Mouse (Mus musculus) neural tube, embryonic 12.5 days (tissue): ENCODE measurements at regions not wholly inside any gene's neighbourhood (a gene's known extent, or its start where the extent isn't known, plus 50 kb on each side); places are given as distances from the start of the nearest gene placed in this dataset.

Source experiments
- ATAC-seq: fragments of 200-750 bp; cut with Nextera tagmentation; 2 replicates; pipeline ENCODE4 v1.8.0; 2017; ENCODE audit warnings: low read depth, mild to moderate bottlenecking, moderate TSS enrichment, moderate library complexity; ENCODE audit not compliant: low FRiP score
- H3K27ac ChIP-seq: fragments of 300-500 bp; sonication (generic); 2 replicates; pipeline ENCODE4 v1.5.1; 2016
- H3K27me3 ChIP-seq: fragments of 300-500 bp; sonication (generic); replicated peaks from 2 replicates; pipeline ENCODE4 v1.6.1; 2016; ENCODE audit warnings: mild to moderate bottlenecking
- H3K36me3 ChIP-seq: fragments of 300-500 bp; sonication (generic); 2 replicates; pipeline ENCODE4 v1.6.1; 2016; ENCODE audit warnings: mild to moderate bottlenecking
- H3K4me1 ChIP-seq: fragments of 300-500 bp; sonication (generic); 2 replicates; pipeline ENCODE4 v1.6.1; 2016
- H3K4me2 ChIP-seq: fragments of 300-500 bp; sonication (generic); replicated peaks from 2 replicates; pipeline ENCODE4 v1.6.1; 2016; ENCODE audit warnings: mild to moderate bottlenecking
- H3K4me3 ChIP-seq: fragments of 300-500 bp; sonication (generic); 2 replicates; pipeline ENCODE4 v1.5.1; 2016
- H3K9ac ChIP-seq: fragments of 300-500 bp; sonication (generic); 2 replicates; pipeline ENCODE4 v1.6.1; 2016; ENCODE audit warnings: mild to moderate bottlenecking
- H3K9me3 ChIP-seq: fragments of 300-500 bp; sonication (generic); 2 replicates; pipeline ENCODE4 v1.6.1; 2016; ENCODE audit warnings: mild to moderate bottlenecking
- WGBS: fragments of 180-500 bp; shearing (Covaris S2); methylation state at CpG from one replicate; pipeline ENCODE4 v1.1.7; 2016; 5-methylcytosine and 5-hydroxymethylcytosine counted together

- Histone ChIP-seq H3K4me3 (no peak overlapping the region), H3K4me2 (no peak overlapping the region), H3K36me3 (no peaks in the 10 kb centered on the region), H3K27ac (no peak overlapping the region), H3K9me3 (peaks cover 12% of the 10 kb centered on the region; the same call in 1 of the 2 replicates), H3K9ac (no peak overlapping the region), H3K27me3 (no peaks in the 10 kb centered on the region), H3K4me1 (no peaks in the 10 kb centered on the region)
- no peak for ATAC-seq
- WGBS, result 55% methylated on average over 4 of the region's 4 CpGs
Measured at GRCm38 (mm10) chr13:28898900-28899299, 54.6 kb downstream of the Sox4 start.

GRCm38 (mm10) chr13:28892896-28893295 is 60.6 kb downstream of the Sox4 start:
- Histone ChIP-seq H3K27me3 (no peaks in the 10 kb centered on the region), H3K4me1 (no peaks in the 10 kb centered on the region), H3K4me3 (no peak overlapping the region), H3K9me3 (peaks cover 12% of the 10 kb centered on the region; the same call in 1 of the 2 replicates), H3K9ac (no peak overlapping the region), H3K4me2 (no peak overlapping the region), H3K27ac (no peak overlapping the region), H3K36me3 (no peaks in the 10 kb centered on the region)
- WGBS, result 85% methylated on average over 6 of the region's 6 CpGs
- ATAC-seq, result no peak

- no peak for ATAC-seq
- H3K27ac ChIP-seq, result no peak overlapping the region
- H3K4me3 ChIP-seq, result no peak overlapping the region
Measured at GRCm38 (mm10) chr13:28887098-28887497, 66.4 kb downstream of the Sox4 start.

GRCm38 (mm10) chr13:28886691-28887090 is 66.8 kb downstream of the Sox4 start:
- Histone ChIP-seq H3K9me3 (no peaks in the 10 kb centered on the region), H3K36me3 (no peaks in the 10 kb centered on the region), H3K4me3 (no peak overlapping the region), H3K27me3 (peaks cover 7% of the 10 kb centered on the region; the same call in 1 of the 2 replicates), H3K4me2 (peak overlapping the region; percentile 75), H3K9ac (no peak overlapping the region), H3K27ac (no peak overlapping the region), H3K4me1 (peaks cover 32% of the 10 kb centered on the region)
- WGBS, result 8% methylated on average over 11 of the region's 11 CpGs
- no peak for ATAC-seq

More at GRCm38 (mm10) chr13:28887098-28887497, 66.4 kb downstream of the Sox4 start:
- H3K4me2 ChIP-seq, result peak overlapping the region; percentile 75
- peaks cover 28% of the 10 kb centered on the region for H3K4me1 ChIP-seq
- H3K27me3 ChIP-seq, result peaks cover 7% of the 10 kb centered on the region; the same call in 1 of the 2 replicates
- H3K9me3 ChIP-seq, result no peaks in the 10 kb centered on the region
- H3K36me3 ChIP-seq, result no peaks in the 10 kb centered on the region
- 9% methylated on average over 13 of the region's 13 CpGs for WGBS
- no peak overlapping the region for H3K9ac ChIP-seq

GRCm38 (mm10) chr13:28885083-28886037 is 68.2 kb downstream of the Sox4 start:
- Histone ChIP-seq H3K4me2 (peak overlapping the region; percentile 75), H3K27me3 (peaks cover 7% of the 10 kb centered on the region; the same call in 1 of the 2 replicates), H3K9ac (peak overlapping the region; percentile 73), H3K27ac (no peak overlapping the region), H3K9me3 (no peaks in the 10 kb centered on the region), H3K4me1 (peaks cover 43% of the 10 kb centered on the region), H3K4me3 (peak overlapping the region; percentile 62), H3K36me3 (no peaks in the 10 kb centered on the region)
- WGBS, result under 1% methylated on average over 30 of the region's 30 CpGs
- ATAC-seq, result peak; percentile 83

GRCm38 (mm10) chr13:28884191-28884820 is 69.2 kb downstream of the Sox4 start:
- peaks cover 7% of the 10 kb centered on the region; the same call in 1 of the 2 replicates for H3K27me3 ChIP-seq
- under 1% methylated on average over 26 of the region's 26 CpGs for WGBS
- peak overlapping the region; percentile 73 for H3K9ac ChIP-seq
- ATAC-seq, result peak; percentile 39; the same call in 1 of the 2 replicates
- no peaks in the 10 kb centered on the region for H3K9me3 ChIP-seq
- H3K4me3 ChIP-seq, result peak overlapping the region; percentile 62
- peak overlapping the region; percentile 75 for H3K4me2 ChIP-seq
- peaks cover 52% of the 10 kb centered on the region for H3K4me1 ChIP-seq
- H3K27ac ChIP-seq, result no peak overlapping the region
- no peaks in the 10 kb centered on the region for H3K36me3 ChIP-seq

GRCm38 (mm10) chr13:28883398-28883797 is 70.1 kb downstream of the Sox4 start:
- ATAC-seq, result no peak

GRCm38 (mm10) chr13:28880888-28881287 is 72.6 kb downstream of the Sox4 start:
- Histone ChIP-seq H3K36me3 (no peaks in the 10 kb centered on the region), H3K4me2 (peak overlapping the region; percentile 75), H3K27me3 (no peaks in the 10 kb centered on the region), H3K4me3 (no peak overlapping the region), H3K9me3 (no peaks in the 10 kb centered on the region), H3K4me1 (peaks cover 61% of the 10 kb centered on the region), H3K9ac (no peak overlapping the region), H3K27ac (no peak overlapping the region)
- 72% methylated on average over 6 of the region's 6 CpGs for WGBS
- no peak for ATAC-seq

More at GRCm38 (mm10) chr13:28883398-28883797, 70.1 kb downstream of the Sox4 start:
- peak overlapping the region; percentile 75 for H3K4me2 ChIP-seq
- H3K27ac ChIP-seq, result no peak overlapping the region
- no peaks in the 10 kb centered on the region for H3K36me3 ChIP-seq
- H3K27me3 ChIP-seq, result peaks cover 7% of the 10 kb centered on the region; the same call in 1 of the 2 replicates
- 30% methylated on average over 8 of the region's 8 CpGs for WGBS
- peak overlapping the region; percentile 62 for H3K4me3 ChIP-seq
- H3K9ac ChIP-seq, result peak overlapping the region; percentile 73; the same call in 1 of the 2 replicates
- no peaks in the 10 kb centered on the region for H3K9me3 ChIP-seq
- peaks cover 62% of the 10 kb centered on the region for H3K4me1 ChIP-seq

- peaks cover 56% of the 10 kb centered on the region for H3K4me1 ChIP-seq
- peak overlapping the region; percentile 22; the same call in 1 of the 2 replicates for H3K4me2 ChIP-seq
- 93% methylated on average over 3 of the region's 3 CpGs for WGBS
- ATAC-seq, result no peak
- no peak overlapping the region for H3K27ac ChIP-seq
- H3K9me3 ChIP-seq, result no peaks in the 10 kb centered on the region
- peaks cover 2% of the 10 kb centered on the region for H3K36me3 ChIP-seq
- no peak overlapping the region for H3K4me3 ChIP-seq
- H3K9ac ChIP-seq, result no peak overlapping the region
- no peaks in the 10 kb centered on the region for H3K27me3 ChIP-seq
Measured at GRCm38 (mm10) chr13:28878692-28879091, 74.8 kb downstream of the Sox4 start.

- no peak for ATAC-seq
- Histone ChIP-seq H3K4me2 (no peak overlapping the region), H3K9me3 (no peaks in the 10 kb centered on the region), H3K27me3 (no peaks in the 10 kb centered on the region), H3K4me3 (no peak overlapping the region), H3K36me3 (peaks cover 21% of the 10 kb centered on the region), H3K9ac (no peak overlapping the region), H3K4me1 (peaks cover 42% of the 10 kb centered on the region), H3K27ac (no peak overlapping the region)
- 63% methylated on average over 4 of the region's 4 CpGs for WGBS
Measured at GRCm38 (mm10) chr13:28876771-28877170, 76.7 kb downstream of the Sox4 start.

- Histone ChIP-seq H3K9ac (no peak overlapping the region), H3K4me1 (peaks cover 10% of the 10 kb centered on the region; the same call in 1 of the 2 replicates), H3K9me3 (no peaks in the 10 kb centered on the region), H3K27me3 (no peaks in the 10 kb centered on the region), H3K36me3 (peaks cover 42% of the 10 kb centered on the region), H3K27ac (no peak overlapping the region), H3K4me3 (no peak overlapping the region), H3K4me2 (no peak overlapping the region)
- WGBS, result 96% methylated on average over 4 of the region's 4 CpGs
- no peak for ATAC-seq
Measured at GRCm38 (mm10) chr13:28870681-28871080, 82.8 kb downstream of the Sox4 start.

- Histone ChIP-seq H3K36me3 (peaks cover 48% of the 10 kb centered on the region), H3K27ac (no peak overlapping the region)
- ATAC-seq, result no peak
Measured at GRCm38 (mm10) chr13:28867210-28867609, 86.3 kb downstream of the Sox4 start.

More at GRCm38 (mm10) chr13:28867210-28867609, 86.3 kb downstream of the Sox4 start:
- Histone ChIP-seq H3K4me1 (peaks cover 10% of the 10 kb centered on the region; the same call in 1 of the 2 replicates), H3K9me3 (no peaks in the 10 kb centered on the region), H3K9ac (no peak overlapping the region), H3K4me2 (no peak overlapping the region), H3K4me3 (no peak overlapping the region), H3K27me3 (no peaks in the 10 kb centered on the region)
- 82% methylated on average over 5 of the region's 5 CpGs for WGBS
